Mouse (Mus musculus) inflammation-experienced regulatory T-cells, adult 16 weeks (primary cell): ENCODE results near the gene Treml4. TPM values are rescaled to one million over a fixed set of nuclear protein-coding genes. Genes with fewer than 3 reads are reported as not detected.

ENCODE experiments used
- polyA plus RNA-seq: library from polyadenylated mRNA; unstranded; fragments of 100-300 nt; shearing (Covaris generic); gene quantifications from one replicate; pipeline ENCODE4 v1.2.1, GENCODE M21; 2017

The Treml4 gene
- 5.6 TPM for polyA plus RNA-seq

GRCm38 (mm10) chr17:48263741-48264362, at the start of gene Treml4:
Treml4 (plus strand) TSS chr17:48264295.

DNA sequence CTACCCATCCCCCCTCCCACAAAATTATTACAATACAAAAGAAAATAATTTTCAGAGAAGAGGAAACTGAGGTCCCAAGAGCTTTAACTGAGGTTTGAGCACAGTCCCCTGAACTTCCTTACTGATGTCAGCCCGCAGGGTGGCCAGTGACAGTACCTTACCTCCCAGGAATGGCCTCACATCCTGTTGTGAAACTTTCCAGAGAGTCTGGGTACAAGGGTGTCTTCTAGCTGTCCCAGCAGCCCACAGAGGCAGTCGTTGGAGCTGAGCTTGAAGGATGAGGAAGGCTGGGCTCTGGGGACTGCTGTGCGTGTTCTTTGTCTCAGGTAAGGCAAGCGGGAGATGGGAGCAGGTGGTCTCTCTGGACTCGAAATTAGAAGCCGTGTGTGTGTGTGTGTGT, 31.6 kb upstream of the Treml4 start, which contains the start of gene Trem1:
Gene Trem1, plus strand, starts transcription at position 251 of the 400 bp plus-strand sequence.

GRCm38 (mm10) chr17:48247221-48247928, 16.7 kb upstream of the Treml4 start, which contains the start of gene Trem3:
Trem3 (plus strand) TSS chr17:48247777.

DNA sequence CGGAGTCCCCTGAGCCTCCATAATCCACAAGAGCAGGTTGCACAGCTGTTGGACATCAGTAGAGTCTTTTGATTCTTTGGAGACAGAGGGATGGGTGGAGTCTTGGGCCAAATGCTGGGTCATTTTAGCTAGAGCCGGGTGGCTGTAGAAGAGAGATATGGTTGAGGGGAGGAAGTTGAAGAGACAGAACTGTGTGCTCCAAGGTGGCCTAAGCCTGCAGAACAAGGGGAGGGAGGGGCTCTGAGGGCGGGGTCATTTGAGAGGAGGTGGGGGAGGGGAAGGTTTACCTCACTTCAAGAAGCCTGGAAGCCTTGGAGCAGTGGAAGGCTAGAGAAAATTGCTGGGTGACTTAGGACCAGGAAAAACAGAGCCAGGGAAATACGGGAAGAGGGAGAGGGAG, 35.1 kb downstream of the Treml4 start, which contains the start of gene Treml2:
Gene Treml2, plus strand, starts transcription at position 296 of the 400 bp plus-strand sequence.

DNA sequence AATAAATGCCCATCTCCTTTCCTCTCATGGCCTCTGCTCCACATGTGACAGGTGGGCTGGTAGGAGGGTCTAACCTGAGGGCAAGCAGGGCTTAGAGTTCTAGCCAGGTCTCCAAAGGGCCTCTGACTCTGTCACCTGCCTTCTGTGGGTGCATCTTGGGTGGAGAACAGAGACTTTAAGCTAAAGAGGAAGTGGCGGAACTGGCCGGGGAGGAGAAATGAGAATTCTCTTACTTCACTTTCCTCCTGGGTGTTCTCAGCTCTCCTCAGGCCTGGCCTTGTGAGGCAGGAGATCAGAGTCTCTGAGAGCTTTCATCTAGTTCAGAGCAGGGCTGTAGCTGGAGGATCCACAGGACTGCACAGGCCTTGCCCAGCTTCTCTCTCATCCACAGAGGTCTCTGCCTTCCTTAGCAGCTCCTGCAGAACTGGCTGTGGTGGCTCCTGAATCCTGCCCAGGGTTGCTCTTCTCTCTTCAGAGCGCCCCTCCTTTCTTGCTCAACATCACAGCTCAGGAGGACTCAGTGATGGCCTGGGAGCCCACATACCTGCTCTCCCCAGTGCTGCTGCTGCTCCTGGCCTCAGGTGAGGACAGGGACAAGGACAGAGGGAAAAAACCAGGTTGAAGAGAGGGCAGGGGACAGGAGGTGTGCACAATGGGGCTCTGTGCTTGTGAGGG, 51.9 kb downstream of the Treml4 start, which contains the start of gene B430306N03Rik:
Gene B430306N03Rik, plus strand, starts transcription at position 237 of the 675 bp plus-strand sequence.

Other genes with a start within 250 kb of the Treml4 start
- gene 1700122O11Rik, start 226.0 kb upstream of the Treml4 start, polyA plus RNA-seq, result not detected
- gene 1700067P10Rik, start 175.0 kb upstream of the Treml4 start, polyA plus RNA-seq, result not detected
- gene 9830107B12Rik, start 118.0 kb upstream of the Treml4 start, polyA plus RNA-seq, result not detected
- gene A530064D06Rik, start 97.0 kb upstream of the Treml4 start, polyA plus RNA-seq, result not detected
- not detected for gene Trem1, start 31.5 kb upstream of the Treml4 start, polyA plus RNA-seq
- not detected for gene Trem3, start 16.5 kb upstream of the Treml4 start, polyA plus RNA-seq
- gene Treml2, start 35.2 kb downstream of the Treml4 start, polyA plus RNA-seq, result 22.9 TPM
- gene B430306N03Rik, start 51.8 kb downstream of the Treml4 start, polyA plus RNA-seq, result 4.3 TPM
- gene Trem2, start 82.1 kb downstream of the Treml4 start, polyA plus RNA-seq, result not detected
- gene Treml1, start 95.6 kb downstream of the Treml4 start, polyA plus RNA-seq, result not detected
- 8.0 TPM for gene Nfya, start 145.6 kb downstream of the Treml4 start, polyA plus RNA-seq
- 97.7 TPM for gene Oard1, start 145.7 kb downstream of the Treml4 start, polyA plus RNA-seq
- 5.7 TPM for gene Apobec2, start 168.6 kb downstream of the Treml4 start, polyA plus RNA-seq
- gene Tspo2, start 187.2 kb downstream of the Treml4 start, polyA plus RNA-seq, result not detected
- 43.9 TPM for gene Unc5cl, start 190.6 kb downstream of the Treml4 start, polyA plus RNA-seq